Mouse (Mus musculus): Measurements from ENCODE around the gene Arhgef17. TPM values are rescaled to one million over a fixed set of nuclear protein-coding genes. Genes with fewer than 3 reads are reported as not detected.
A peak's percentile ranks its signal among the peaks of the same experiment; 100 is the strongest.

Gene Arhgef17
- total RNA-seq, 2 experiments from 2014 or later = 76.5 to 81.6 TPM

DNA sequence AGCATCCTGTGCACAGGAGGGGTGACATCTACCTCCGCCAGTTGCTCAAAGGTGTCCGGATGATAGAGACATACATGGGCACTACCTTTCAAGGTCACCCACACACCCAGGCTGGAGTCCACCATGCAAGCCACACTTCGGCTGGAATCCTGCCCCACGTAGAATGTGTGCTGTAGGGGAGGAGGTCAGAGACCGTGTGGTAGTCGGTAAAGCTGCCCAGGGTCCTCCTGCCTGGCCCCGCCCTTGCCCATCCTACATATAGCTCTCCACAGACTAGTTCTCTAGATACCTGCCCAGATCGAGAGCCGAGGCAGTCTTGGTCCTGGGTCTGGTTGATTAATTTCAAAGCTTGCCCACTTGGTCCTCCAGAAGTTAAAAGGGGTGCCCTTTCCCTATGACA, 55.1 kb downstream of the Arhgef17 start:
- no peak for DNase-seq (ENCODE audit: low spot score in 2 of 2)

DNA sequence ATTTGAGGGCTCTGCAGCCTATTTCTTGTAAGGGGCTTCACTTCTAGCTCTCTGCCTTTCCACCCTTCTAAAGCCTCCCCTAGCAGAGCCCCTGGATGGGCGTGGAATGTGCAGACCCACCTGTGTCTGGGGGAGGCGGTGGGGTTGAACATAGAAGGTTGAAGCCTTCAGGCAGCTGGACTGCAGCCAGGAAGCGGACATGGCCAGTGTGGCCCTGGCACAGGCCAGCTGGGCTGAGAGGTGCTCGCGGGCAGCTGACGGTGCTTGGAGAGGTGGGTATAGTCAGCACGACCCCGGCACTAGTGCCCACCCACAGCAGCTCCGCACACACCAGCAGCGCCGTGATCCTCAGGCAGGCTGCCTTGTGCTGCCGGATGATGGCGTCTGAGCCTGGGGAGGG, 55.6 kb downstream of the Arhgef17 start:
- DNase-seq (ENCODE audit: low spot score in 2 of 2) = no peak

DNA sequence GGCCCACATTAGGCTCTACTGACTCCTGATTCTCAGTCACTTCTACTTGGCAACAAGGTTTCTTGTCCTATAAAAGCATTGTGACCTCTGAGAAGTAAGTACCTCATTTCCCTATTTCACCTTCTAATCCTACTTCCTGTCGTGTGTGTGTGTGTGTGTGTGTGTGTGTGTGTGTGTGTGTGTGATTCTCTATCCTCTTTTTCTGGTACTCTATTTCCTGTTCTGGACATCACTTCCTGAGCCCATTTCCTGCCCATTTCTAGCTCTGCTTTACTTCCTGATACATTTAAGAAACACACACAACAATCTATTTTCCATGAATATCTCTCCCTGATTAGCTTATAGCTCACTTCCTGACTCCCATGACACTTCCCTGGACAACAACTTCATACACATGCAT, 56.1 kb downstream of the Arhgef17 start:
- no peak for DNase-seq (ENCODE audit: low spot score in 2 of 2)

DNA sequence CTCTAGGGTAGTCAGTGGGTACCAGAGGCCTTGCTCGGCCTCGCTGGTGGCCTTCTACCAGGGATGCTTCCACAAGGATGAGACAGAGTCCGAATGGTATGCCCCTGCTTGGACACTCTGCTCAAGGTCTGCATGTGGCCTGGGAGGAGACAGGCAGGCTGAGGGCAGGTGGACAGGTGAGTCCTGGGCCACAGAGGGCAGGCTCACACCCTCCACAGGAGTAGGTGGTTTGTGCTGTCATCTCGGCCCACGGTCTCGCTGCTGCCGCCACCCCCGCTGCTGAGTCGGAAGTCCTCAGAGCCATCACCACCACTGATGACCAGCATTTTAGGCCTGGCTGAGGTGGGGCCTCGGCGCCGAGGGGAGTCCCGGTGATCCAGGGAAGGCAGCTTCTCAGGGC, 58.7 kb downstream of the Arhgef17 start:
- DNase-seq (ENCODE audit: low spot score in 2 of 2) = no peak

DNA sequence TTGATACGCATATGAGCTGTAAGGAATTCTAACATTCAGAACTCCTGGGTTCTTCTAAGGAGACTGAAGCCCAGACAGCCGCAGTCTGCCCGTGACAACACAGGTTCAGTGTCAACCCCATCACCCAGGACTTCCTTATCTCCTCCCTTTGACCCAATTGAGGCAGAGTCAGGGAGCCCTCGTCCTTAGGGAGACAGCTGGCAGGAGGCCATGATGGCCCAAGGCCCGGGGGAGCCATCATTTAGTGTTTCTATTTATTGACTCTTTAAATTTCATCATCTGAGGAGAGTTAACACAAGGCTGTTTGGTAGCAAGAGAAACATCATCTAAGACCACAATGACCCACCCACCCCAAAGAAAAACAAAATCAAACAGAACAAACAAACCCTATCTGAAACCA, 60.0 kb downstream of the Arhgef17 start:
- DNase-seq (ENCODE audit: low spot score in 2 of 2) = no peak

DNA sequence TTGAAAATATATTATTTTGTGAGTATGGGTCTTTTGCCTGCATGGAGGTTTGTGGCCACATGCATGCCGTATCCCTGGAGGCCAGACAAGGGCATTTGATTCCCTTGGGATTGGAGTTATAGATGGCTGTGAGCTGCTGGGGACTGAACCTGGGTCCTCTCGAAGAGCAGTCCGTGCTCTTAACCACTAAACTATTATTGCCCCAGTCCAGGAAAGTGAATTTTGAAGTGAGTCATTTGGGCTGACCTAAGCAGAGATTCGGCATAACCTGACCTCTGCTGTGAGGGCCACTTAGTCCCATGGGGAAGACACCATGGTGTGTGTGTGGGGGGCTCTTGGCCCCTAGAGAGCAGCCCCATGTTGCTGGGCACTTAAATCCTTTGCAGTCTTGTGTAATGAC, 60.6 kb downstream of the Arhgef17 start:
- no peak for DNase-seq (ENCODE audit: low spot score in 2 of 2)

DNA sequence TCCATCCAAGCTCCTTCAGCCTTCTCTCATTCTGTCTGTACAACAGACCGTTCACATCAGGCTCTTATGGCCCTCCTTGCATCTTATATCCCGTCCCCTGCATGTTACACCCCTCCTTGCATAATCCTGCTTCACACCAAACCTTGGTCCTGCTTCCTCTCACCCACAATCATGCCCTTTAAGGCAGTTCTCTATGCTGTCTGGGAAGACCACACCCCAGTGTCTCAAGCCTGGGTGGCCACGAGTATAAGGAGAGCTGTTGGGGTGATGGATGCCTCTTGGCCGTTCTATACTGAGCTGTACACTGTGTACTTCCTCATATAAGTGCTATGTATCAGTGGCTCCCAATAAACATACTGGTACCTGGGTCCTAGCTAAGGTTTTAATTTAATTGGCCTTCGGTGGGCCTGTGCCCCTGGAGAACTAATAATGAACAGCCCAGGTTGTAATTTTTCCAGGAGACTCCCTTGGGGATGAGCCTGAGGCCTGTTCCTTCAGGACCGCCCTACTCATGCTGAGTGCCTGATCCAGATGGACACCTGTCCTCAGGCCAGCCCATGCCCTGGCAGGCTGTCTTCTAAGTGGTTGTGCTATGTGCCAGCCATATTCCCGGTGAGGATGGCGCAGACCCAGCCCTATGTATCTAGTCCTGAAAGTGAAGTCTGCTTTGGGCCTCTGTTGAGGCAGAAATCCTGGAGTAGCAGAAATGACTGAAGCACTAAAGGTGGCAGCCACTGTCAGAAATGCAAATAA, 61.9 kb downstream of the Arhgef17 start:
- no peak for DNase-seq (ENCODE audit: low spot score in 2 of 2)

DNA sequence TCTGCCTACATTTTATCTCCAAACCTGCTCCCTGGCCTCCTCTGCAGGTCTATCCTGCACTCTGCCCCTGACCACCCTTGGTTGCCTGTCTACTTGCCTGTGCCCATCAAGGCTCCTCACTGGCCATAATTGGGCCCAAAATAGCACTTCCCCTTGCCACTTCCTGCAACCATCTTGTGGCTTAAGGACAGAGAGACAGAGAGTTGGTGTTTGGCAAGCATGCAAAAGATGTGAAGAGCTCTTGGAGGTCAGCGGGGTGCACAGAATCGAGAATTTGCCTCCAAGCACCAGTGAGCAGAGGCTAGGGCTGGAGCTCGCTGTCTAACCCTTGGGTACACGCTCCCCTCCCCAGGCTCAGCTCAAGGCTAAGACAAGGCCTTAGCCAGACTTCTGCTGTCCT, 63.4 kb downstream of the Arhgef17 start:
- DNase-seq (ENCODE audit: low spot score in 2 of 2) = no peak

DNA sequence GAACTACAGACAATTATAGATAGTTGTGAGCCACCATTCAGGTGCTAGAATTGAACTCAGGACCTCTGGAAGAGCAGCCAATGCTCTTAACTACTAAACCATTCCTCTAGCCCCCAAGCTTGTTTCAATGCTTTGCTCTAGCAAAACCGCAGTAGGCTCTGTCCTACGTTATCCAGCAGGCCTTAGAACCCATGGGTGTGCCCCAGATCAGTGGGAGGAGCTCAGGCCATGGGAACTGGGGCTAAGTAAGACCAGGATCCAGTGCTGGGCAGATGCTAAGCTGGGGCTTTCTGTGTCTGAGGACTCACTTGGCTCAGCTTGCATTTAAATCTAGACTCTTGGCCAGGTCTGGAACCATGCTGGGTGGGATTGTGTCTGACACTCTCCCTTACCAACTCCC, 64.3 kb downstream of the Arhgef17 start:
- DNase-seq (ENCODE audit: low spot score in 2 of 2) = no peak

DNA sequence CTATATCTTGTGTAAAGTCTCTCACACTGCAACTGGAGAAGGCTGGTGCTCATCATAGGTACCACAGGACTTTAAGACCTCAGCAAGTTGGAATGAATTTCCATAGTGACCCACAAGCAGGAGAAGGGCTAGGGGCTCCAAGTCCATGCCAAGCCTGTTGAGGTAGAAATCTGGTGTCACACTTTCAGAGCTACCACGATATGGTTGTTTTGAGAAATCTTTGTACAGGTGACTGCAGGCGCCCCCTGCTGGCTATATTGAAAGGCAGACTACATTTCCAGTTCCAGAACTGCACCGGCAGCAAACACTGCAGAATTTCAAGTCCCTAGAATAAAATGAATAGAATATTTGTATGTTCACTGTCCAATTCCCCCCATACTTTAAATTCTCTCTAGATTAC, 65.2 kb downstream of the Arhgef17 start:
- peak; percentile 75 to 83 for DNase-seq (ENCODE audit: low spot score in 2 of 2)

DNA sequence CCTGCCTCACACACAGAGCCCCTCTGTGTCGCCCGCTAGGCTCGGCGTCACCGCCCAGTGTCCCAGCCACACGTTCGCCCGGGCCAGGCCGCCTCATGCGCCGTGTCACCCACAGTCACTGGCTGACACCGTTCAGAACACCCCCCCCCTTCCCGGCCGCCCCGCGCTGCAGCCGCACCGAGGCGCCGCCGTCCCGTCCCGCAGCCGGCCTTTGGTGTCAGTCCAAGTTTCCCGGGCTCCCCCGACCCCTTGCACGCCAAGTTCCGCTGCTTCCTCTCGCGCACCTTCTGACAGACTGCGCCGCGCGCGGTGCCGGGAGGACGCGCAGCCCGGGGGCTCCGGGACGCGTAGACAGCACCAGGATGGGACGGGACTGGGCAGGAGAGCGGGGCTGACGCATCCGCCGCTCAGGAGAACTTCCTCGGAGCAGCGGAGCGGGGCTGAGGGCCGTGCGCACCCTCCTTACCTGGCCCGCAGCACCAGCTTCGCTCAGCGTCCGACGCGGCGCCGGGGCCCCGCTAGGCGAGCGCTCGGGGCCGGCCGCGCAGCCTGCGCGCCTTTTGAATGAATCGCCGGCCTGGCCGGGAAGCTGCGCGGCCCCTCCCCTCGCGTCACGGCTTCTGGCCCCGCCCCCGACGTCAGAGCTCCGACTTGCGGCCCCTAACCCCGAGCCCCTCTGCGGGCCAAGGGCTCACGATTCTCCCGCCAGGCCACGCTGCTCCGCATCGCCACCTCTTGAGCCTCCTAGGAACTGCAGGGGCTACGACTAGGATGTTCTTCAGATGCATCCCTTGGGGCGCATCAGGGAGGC, 68.9 kb downstream of the Arhgef17 start, which contains the start of gene Relt:
Gene Relt, minus strand, starts transcription at position 619 of the 811 bp plus-strand sequence.
- DNase-seq (ENCODE audit: low spot score in 2 of 2) = peak; percentile 95

DNA sequence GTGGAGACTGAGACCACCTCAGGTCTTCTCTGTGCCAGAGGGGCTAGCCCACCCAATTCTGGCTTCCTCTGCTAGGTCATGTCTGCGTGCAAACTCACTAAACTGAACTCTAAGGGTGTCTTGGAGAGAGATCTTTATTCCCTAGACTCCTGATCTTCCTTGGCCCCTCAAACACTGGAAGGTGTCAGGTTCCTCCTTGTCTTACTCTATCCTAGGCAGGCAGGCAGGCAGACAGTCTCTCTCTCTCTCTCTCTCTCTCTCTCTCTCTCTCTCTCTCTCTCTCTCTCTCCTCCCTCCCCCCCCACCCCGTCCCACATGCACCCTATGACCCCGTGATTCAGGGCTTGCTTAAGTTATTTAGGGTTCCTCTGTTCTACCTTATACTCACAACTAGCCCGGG, 69.6 kb downstream of the Arhgef17 start:
- no peak for DNase-seq (ENCODE audit: low spot score in 2 of 2)

DNA sequence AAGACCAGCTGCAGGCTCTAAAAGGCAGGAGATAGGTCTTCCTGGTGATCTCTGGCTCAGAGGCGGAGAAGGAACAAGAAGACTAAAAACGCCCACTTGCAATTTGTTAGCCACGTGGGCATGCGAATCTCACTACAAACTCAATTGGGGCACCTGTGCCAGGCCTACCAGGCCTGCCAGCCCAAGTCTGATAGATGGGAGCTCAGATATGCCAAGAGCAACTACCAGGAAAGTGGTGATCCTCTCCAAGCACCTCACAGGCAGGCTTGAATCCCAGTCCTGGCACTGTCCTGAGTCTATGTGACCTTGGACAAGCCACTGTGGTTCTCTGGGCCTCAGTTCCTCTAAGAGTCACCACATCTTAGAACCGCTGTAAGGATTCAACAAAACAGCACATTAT, 70.7 kb downstream of the Arhgef17 start:
- no peak for DNase-seq (ENCODE audit: low spot score in 2 of 2)

DNA sequence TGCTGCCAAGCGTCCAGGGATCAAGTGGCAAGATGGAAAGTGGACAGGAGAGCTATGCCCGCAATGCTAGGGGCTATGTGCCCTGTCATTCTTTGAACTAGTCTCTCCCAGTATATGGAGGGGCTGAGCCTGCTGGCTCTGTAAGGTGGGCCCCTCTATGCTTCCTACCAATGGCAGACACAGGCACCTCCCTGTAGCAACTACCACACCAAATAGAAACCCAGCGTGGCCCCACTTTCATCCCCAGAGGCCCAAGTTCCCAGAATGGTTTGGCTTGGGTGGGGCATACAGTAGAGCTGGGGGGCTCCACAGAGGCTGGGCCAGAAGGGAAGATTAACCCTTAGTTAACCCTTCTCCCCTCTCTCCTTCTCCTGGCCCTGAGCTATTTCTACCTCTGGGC, 71.5 kb downstream of the Arhgef17 start:
- DNase-seq (ENCODE audit: low spot score in 2 of 2) = no peak

DNA sequence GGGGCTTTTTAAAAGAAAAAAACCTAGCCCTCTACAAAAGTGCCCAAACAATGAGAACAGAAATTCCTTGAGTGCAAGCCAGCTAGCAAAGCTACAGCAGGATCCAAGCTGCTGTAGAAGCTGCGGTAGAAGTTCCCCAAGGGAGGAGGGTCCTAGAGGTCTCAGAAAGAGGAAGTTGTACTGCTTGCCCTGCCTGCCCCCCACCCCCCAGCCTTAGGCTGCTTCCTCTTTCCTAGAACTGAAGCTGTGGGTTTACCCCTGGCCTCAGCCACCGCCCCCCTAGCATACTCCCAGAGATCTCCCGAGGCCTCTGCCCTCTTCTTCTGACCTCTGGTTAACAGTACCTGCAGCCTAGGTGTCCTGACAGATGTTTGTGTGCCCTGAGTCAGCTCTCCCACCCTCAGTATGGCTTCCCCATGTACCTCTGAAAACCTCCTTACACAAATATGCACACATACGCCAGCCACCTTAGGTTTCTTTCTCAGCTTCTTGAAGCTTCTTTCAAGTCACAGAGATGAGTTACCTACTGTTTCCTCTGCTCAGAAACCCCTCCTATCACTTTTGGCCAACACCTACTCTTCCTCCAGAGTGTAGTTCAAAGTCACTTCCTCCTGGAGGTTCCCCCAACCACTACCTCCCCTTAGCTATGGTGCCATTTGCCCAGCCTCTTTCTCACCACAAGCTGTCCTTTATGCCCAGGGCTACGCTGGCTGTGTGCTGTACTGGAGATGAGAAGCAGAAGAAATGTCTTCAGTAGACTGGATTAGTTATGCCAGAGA, 75.9 kb downstream of the Arhgef17 start:
- DNase-seq (ENCODE audit: low spot score in 2 of 2) = no peak

DNA sequence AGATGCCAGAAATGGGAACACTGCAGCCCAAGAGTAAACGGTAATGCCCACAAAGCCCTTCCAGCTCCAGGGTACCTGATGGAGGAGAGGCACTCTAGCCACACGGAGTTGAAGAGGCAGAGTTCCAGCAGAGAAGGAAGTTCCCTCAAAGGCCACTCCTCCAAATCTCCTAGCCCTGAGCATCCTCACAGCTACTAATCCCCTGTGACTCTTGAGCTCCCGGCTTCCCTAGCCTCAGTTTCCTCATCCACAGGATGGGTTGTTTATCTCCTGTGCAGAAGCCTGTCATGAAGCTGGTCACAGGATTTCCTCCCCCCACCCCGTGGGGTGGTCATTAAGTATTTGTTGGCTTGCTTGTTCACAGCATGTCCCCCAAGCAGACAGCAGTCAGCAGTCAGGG, 76.6 kb downstream of the Arhgef17 start:
- no peak for DNase-seq (ENCODE audit: low spot score in 2 of 2)

DNA sequence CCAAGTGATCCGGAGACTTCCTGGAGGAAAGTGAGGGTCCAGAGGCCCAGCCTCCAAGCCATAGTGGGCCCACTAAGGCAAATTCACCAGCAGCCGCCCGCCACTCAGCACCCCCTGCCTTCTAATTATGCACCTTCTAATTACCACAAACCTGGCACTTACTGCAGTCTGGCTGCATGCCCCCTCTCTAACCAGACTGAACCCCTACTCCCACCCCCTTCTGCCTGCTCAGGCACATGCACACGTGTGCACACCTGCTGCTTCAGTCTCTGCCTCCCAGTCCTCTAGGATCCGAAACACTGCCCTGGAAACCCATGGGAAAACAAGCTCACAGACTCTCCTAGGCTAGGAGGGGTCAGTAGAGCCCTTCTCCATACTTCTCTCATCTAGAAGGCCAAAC, 77.0 kb downstream of the Arhgef17 start:
- peak; percentile 65 to 68 for DNase-seq (ENCODE audit: low spot score in 2 of 2)

DNA sequence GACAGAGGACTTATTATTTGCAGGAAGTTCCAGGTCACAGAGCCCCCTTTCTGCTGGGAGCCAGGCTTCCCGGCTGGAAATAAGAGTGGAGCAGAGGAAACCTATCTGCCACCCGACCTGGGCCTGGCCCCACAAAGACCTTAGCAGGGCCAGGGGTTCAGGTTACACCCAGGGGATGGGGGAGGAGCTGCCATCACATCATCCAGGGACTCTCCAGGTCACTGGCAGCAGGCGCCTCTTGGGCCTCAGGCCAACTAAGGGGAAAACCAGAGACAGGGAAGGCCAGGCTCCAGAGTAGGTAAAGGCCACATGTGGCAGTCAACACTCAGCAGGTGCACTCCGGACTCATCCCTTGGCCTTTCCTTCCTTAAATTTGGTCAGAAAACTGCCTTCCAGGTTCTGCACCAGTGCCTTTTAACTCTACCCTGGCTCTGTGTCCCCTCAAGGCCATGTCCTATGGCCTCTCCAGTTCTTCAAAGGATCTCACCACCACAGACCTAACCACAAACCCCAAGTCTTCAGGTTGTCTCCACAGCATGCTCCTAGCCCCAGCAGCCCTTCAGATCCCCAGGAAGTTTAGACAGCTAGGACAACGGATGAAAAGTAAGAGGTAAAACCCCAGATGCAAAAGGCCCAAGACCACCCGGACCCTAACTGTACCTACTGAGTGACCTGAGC, 77.6 kb downstream of the Arhgef17 start:
- DNase-seq (ENCODE audit: low spot score in 2 of 2) = no peak

DNA sequence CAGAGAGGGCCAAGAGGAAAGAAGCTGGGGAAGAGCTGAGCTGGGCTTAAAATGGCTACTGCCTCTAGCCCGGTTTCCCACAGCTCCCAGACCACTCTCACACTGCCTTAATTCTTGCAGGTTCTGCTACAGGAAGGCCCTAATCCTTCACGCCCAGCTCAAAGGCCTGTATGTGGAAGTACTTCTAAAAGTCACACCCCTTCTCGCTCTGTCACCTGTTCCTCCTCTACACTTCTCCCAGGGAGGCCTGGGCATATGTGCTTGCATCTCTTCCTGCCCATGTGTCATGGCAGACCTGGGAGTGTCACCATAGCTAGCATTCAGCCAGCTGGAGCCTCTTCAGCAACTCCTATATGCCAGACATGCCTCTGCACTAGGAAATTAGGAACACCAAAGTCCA, 78.5 kb downstream of the Arhgef17 start:
- DNase-seq (ENCODE audit: low spot score in 2 of 2) = no peak

DNA sequence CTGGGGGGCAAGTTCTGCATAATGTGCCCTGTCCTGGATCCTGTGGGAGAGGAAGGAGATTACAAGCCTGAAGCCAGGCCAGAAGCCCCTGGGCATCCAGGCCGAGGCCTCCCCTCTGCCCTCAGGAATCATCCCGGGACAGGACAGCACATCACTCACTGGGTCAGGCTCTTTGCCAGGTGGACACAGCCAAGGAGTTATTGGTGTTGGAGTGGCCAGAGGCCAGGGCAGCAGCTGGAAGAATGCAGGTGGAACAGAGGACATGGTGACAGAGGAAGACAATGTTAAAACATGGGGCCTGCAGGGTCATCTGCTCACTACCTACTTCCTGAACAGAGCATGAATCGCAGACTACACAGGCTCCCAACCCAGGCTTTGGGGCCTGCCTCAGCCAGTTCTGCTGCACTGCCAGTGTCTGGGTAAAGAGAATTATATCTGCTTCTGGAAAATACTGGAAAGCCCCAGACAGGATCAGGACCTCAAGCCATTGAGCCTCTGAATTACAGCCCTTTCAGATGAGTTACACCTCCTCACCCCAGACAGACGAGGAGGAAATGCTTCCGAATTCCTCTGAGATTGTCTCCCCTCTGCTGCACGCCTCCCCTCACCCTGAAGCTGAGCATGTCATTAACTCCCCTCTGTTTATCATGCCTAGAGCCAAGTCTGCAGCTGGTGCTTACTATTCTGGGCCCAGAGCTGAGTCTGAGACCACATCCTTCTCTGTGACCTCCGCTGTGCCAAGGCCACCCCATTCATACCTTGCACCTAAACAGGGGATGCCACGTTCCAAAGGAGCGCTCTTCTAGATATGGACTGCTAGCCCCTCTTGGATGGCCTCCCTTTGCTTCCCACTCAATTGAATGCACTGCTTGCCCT, 80.2 kb downstream of the Arhgef17 start:
- no peak for DNase-seq (ENCODE audit: low spot score in 2 of 2)

All from layer of hippocampus, postnatal 10 days (tissue).